Mouse (Mus musculus): Measurements from ENCODE around the gene Loxl4.

DNA sequence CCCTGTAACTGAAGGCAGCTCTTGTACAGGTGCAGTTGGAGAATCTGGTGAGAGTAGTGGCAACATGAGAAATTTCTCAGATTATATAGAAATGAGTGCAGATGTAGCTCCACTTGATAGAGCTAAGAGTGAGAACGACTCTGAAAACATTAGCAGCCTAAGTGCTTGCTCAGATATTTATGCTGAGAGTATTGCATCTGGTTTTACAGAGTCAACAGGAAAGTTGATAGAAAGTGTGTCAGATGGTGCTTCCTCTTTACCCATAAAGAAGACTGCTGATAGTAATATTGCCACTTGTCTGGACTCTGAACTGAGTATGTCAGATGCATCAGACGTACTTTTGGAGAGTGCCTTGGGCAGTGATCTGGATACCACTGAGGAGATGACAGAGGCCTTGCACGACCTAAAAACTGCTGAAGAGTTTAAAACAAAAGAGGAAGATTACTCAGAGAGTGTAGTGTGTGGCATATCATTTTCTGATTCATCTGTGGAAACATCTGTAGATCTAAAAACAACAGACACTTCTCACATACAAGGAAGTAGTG lies 48.8 kb downstream of the Loxl4 start:
- no peak for TF ChIP-seq POLR2A (IDR thresholded peaks at IDR 0.05; ENCODE audit: extremely low read depth, insufficient read depth, low read length)
- TF ChIP-seq CTCF (IDR thresholded peaks at IDR 0.05; ENCODE audit: extremely low read depth, insufficient read depth, low read length): no peak
